ENCODE assay signal across 10 mouse cellular contexts in the genomic region with DNA sequence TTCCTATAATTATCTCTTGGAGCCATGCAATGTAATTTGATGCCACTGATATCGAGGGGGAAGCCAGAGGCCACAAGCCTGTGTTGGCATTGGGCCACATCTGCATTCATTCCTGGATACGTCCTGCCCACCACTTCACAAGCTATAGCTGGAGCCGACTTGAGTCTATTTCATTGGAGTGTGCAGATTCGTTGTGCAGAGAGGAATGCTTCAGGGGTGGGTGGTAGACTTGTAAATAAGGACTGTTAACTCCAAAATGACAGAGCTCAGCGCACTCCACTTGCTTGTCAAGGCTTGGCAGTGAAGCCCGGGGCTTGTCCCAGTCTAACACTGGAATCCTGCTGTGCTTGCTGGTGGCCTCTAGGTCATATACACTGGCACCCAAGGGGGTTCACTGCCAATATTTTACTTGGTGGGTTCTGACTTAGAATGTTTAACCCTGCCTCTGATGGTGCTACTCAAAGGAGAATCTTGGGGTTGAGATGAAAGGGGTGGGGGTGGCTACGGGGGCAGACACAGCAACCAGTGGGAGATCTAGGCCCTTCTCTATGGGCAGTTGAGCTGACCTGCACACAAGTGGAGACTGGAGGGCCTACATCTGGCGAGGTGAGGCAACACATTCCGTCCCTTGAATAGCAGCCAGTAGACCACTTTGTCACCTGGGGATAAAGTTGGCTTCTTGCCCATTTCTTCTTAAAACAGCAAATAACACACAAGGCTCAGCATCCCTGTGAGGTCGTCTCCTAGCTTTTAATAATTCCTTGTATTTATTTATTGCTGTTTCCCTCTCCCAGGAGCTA.
A peak's percentile ranks its signal among the peaks of the same experiment; 100 is the strongest.
DNase-seq lines count a peak whose midpoint lies in the region; ATAC-seq and TF ChIP-seq lines count a peak whose summit lies in the region.
"Had no signal": no experiment of that assay in that cellular context is flagged by ENCODE, and none has a peak within 500 bp of the region (broad histone marks: within the 10 kb centered on the region; RNA-seq: fewer than 3 reads in every experiment).

No protein-coding gene starts in this region.

- peak; percentile 49; the same call in 1 of the 2 replicates for ATAC-seq in kidney, embryonic 15.5 days (replicated peaks; ENCODE audit: low FRiP score)
- ATAC-seq in Patski, result peak; percentile 44
- ATAC-seq in limb, embryonic 13.5 days (ENCODE audit: low FRiP score, low read depth), result peak; percentile 86

- WGBS in kidney, embryonic 15.5 days, result 37% methylated on average over 10 of the region's 10 CpGs
- WGBS in limb, embryonic 13.5 days, result 10% methylated on average over 10 of the region's 10 CpGs

- in situ Hi-C loops in Patski (cut with MboI; ENCODE audit: low pct_unique_long_range_greater_than_20kb), result no loop called here

- no peaks in the 10 kb centered on the region for H3K9me3 ChIP-seq in kidney, embryonic 15.5 days (replicated peaks)
- H3K9me3 ChIP-seq in limb, embryonic 13.5 days, result peaks cover 5% of the 10 kb centered on the region; the same call in 1 of the 2 replicates

- H3K4me2 ChIP-seq in kidney, embryonic 15.5 days, result no peak overlapping the region
- H3K4me2 ChIP-seq in limb, embryonic 13.5 days (replicated peaks), result peak overlapping the region; percentile 34
- H3K4me2 ChIP-seq: liver, embryonic 11.5 days had no signal

- H3K4me3 ChIP-seq in kidney, embryonic 15.5 days (replicated peaks), result no peak overlapping the region
- no peak overlapping the region for H3K4me3 ChIP-seq in limb, embryonic 13.5 days

- CTCF ChIA-PET in Patski (lab: Charles Lee), result interaction anchor here (1.3 to 1.6 kb wide), 2 partner anchors 9 to 130 kb away, joined by 3 to 10 read pairs; no protein-coding TSS in a partner anchor

- H3K9ac ChIP-seq in kidney, embryonic 15.5 days, result no peak overlapping the region
- no peak overlapping the region for H3K9ac ChIP-seq in limb, embryonic 13.5 days

- no peak overlapping the region for H3K27ac ChIP-seq in kidney, embryonic 15.5 days
- peak overlapping the region; percentile 40 for H3K27ac ChIP-seq in limb, embryonic 13.5 days

- intact Hi-C loops in left cerebral cortex, postnatal 36 days (cut with DNase I), result no loop called here

- POLR2A ChIA-PET in Patski (lab: Charles Lee), result no interaction called here

- no peaks in the 10 kb centered on the region for H3K27me3 ChIP-seq in kidney, embryonic 15.5 days
- H3K27me3 ChIP-seq in Patski, result no peaks in the 10 kb centered on the region
- H3K27me3 ChIP-seq in limb, embryonic 13.5 days, result no peaks in the 10 kb centered on the region

- TF ChIP-seq CTCF in Patski (IDR thresholded peaks at IDR 0.05), result no peak

- DNase-seq in kidney, adult 8-10 months, result no peak
- DNase-seq in Patski (ENCODE audit: low read depth, low spot score) (no peak), adipocyte (ENCODE audit: low spot score) (no peak)
- DNase-seq in gastrocnemius, postnatal 25 days, result peak; percentile 27
- DNase-seq in left cerebral cortex, postnatal 36 days (ENCODE audit: low spot score in 2 of 2), result no peak
- DNase-seq in left cerebral cortex, adult 18-20 months (ENCODE audit: low spot score in 2 of 2), result no peak
- DNase-seq: thymus, postnatal 25 days had no signal

- peaks cover 11% of the 10 kb centered on the region for H3K4me1 ChIP-seq in kidney, embryonic 15.5 days
- H3K4me1 ChIP-seq in limb, embryonic 13.5 days, result peaks cover 40% of the 10 kb centered on the region

- 0 out of 2 replicates have a peak, but pooled peaks cover 4% of the 10 kb centered on the region for H3K36me3 ChIP-seq in kidney, embryonic 15.5 days
- peaks cover 12% of the 10 kb centered on the region for H3K36me3 ChIP-seq in limb, embryonic 13.5 days
